Mouse (Mus musculus) lung, adult 2 months (tissue): Measurements from ENCODE around the gene Rad9a.

Source experiments
- CTCF ChIP-seq: fragments of 200-500 bp; IDR thresholded peaks from 2 replicates; pipeline ENCODE4 v1.5.1; 2011; ENCODE audit warnings: mild to moderate bottlenecking, low read length, control low read depth; ENCODE audit not compliant: insufficient read depth
- POLR2A ChIP-seq: fragments of 200-500 bp; IDR thresholded peaks from 2 replicates; pipeline ENCODE4 v1.6.1; 2011; ENCODE audit warnings: low read depth, mild to moderate bottlenecking, control low read depth, low read length, borderline replicate concordance; ENCODE audit errors: extremely low read depth

DNA sequence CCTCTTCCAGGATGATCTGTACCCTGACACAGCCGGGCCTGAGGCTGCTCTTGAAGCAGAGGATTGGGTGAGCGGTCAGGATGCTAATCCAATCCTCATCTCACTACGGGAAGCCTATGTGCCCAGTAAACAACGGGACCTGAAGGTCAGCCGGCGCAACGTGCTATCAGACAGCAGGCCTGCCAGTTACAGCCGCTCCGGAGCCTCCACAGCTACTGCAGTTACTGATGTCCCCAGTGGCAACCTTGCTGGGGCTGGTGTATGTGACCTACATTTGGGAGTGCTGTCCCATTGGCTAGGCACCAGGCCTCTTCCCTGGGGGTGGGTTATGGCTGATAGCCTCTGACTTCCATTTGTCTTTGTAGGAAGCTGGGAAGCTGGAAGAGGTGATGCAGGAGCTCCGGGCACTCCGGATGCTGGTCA lies 48.2 kb downstream of the Rad9a start, which contains the start of gene Ptprcap:
- TF ChIP-seq CTCF (no peak), POLR2A (no peak)
